Mouse (Mus musculus) cerebellum, adult 2 months (tissue): Measurements from ENCODE around the gene Hexim2.

Experiments
- CTCF ChIP-seq: fragments of 200-500 bp; IDR thresholded peaks from 2 replicates; pipeline ENCODE4 v1.5.1; 2011; ENCODE audit warnings: low read depth, mild to moderate bottlenecking, control low read depth, low read length, moderate library complexity, borderline replicate concordance; ENCODE audit not compliant: insufficient read depth
- POLR2A ChIP-seq: fragments of 200-500 bp; IDR thresholded peaks from 2 replicates; pipeline ENCODE4 v1.6.1; 2011; ENCODE audit warnings: low read length, control low read depth, borderline replicate concordance; ENCODE audit not compliant: insufficient read depth

DNA sequence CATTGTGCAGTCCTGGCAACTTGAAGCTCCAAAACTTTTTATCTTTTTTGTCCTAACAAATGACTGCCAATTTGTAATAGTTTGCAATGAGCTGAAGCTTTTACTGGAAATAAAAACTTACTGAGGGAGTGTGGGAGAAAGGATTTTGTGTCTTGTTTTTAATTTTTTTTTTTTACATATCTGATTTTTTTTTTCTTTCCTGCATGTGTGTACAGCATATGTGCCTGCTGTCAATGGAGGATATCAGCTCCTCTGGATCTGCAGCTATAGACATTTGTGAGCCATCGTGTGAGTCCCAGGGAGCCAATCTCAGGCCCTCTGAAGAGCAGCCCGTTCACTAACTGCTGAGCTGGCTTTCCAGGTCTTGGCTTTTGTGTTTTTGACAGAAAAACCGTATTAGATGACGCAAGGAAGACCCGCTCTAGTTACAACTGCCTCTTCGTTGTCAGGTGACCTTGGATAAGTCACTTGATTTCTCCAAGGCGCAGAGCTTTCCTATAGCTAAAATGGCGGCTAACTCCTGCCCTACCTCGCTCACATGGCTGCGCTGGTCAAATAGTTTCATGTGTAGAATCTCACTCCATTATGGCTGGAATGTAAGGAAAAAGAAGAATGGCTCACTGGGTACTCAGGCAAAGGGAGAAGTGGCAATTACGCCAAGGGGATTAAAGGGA is 17.8 kb upstream of the Hexim2 start:
- TF ChIP-seq CTCF (no peak), POLR2A (no peak)
